Mouse (Mus musculus) CD8-positive naive resting alpha-beta T cell, adult 57 days (primary cell): ENCODE measurements around the gene Fbxo21. TPM values are rescaled to one million over a fixed set of nuclear protein-coding genes. Genes with fewer than 3 reads are reported as not detected.

Experiments used
- total RNA-seq: library from RNA; stranded (reverse); gene quantifications from one replicate; pipeline ENCODE4 v1.2.4, GENCODE M21; 2023

Fbxo21 gene
- total RNA-seq = 21.7 TPM

DNA sequence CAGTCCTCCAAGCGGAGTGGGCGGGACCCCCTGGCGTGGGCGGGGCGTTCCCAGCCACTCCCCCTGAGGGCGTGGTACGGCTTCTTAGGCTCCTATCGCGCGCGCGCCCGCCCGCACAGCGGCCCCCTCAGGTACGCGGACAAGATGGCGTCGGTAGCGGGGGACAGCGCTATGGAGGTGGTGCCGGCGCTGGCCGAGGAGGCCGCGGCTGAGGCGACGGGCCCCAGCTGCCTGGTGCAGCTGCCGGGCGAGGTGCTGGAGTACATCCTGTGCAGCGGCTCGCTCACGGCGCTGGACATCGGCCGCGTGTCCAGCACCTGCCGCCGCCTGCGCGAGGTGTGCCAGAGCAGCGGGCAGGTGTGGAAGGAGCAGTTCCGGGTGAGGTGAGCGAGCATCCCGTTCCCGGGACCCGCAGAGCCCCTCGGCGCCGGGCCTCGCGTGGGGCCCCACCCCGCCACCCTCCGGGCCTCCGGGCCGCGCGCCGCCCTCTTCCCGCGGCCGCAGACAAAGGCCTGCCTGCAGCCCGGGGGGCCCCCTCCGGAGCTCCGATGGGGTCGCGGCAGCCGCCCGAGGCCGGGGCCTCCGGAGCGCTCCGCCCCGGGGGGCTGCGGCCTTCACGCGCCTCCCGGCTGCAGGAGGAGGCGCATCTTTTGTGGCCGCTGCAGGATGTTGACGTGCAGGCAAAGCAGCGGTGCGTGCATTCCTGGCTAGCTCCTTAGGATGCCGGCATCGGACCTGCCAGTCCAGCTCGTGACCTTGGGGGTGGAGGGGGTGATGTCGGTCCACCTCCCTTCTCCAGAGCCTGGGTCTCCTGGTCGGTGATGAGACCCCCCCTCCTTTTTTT, at the start of gene Fbxo21:
Gene Fbxo21, plus strand, starts transcription at position 74 of the 844 bp plus-strand sequence.

DNA sequence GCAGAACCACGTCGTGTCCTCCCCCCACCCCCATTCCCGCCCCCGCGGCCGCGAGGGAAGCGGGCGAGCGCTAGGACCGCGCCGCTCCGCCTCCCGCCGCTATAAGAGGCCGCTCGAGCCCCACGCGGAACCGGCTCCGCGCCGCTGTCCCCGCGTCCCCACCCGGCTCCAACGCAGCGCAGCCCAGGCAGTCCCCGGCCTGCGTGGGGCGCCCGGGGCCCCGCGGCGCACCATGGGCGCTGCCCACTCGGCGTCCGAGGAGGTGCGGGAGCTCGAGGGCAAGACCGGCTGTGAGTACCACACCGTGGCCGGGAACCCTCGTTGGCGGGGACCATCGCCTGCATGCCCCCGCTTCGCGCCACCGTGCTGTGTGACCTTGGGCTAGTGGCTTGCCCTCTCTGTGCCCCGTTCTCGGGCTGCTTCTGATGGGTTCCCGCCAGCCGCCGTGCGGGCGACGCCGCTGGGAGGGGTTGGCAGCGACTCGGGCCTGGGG, 51.2 kb downstream of the Fbxo21 start, which contains the start of gene Tesc:
Gene Tesc, plus strand, starts transcription at position 46 of the 493 bp plus-strand sequence.

Other genes with a start within 250 kb of the Fbxo21 start
- gene Nos1, start 195.7 kb upstream of the Fbxo21 start, total RNA-seq = not detected
- gene Tesc, start 51.0 kb downstream of the Fbxo21 start, total RNA-seq = 11.6 TPM
- 7.1 TPM for gene Fbxw8, start 178.7 kb downstream of the Fbxo21 start, total RNA-seq
- not detected for gene Hrk, start 187.9 kb downstream of the Fbxo21 start, total RNA-seq